17 mouse cellular contexts compared by ENCODE assay signal in the genomic region with DNA sequence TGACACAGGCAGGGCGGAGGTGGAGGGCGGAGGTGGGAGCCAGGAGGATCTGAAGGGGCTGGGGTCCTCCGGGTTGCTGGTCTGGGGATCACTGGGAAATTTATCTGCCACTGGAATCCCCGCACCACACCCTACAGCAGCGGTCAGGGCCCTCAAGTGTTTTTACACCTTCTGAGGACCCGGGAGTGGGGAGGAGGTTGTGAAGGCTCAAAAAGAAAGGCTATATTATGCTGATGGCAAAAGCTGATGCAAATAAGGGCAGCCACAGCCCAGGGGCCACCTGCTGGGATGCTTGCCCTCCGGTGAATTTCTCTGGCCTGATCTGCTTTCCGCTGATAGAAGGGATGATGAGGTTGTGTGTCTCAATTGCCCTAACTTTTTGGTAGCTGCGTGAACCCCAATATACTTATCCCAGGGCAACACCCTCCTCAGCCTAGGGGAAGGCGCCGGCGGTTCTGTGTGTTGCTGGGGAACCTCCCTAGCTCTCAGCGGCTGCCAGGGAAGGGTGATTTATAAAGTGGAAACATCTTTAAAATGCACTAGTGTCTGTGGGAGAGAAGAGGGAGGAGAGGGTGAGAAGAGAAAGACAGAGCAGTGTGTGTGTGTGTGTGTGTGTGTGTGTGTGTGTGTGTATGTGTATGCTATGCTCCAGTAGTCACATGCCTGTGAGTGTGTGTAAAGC. TPM values are rescaled to one million over a fixed set of nuclear protein-coding genes. Genes with fewer than 3 reads are reported as not detected.
DNase-seq lines count a peak whose midpoint lies in the region; ATAC-seq and TF ChIP-seq lines count a peak whose summit lies in the region.
"Had no signal": no experiment of that assay in that cellular context is flagged by ENCODE, and none has a peak within 500 bp of the region (broad histone marks: within the 10 kb centered on the region; RNA-seq: fewer than 3 reads in every experiment).

No protein-coding gene starts in this region.

- WGBS in hindbrain, embryonic 11.5 days = 2% methylated on average over 13 of the region's 13 CpGs
- 0% methylated on average over 13 of the region's 13 CpGs for WGBS in hindbrain, embryonic 12.5 days
- WGBS in lung, adult 2 months = 13% methylated on average over 12 of the region's 13 CpGs

- no peak overlapping the region for H3K4me2 ChIP-seq in hindbrain, embryonic 11.5 days (replicated peaks; ENCODE audit: low read depth, low read length)
- no peak overlapping the region for H3K4me2 ChIP-seq in hindbrain, embryonic 12.5 days (replicated peaks)
- H3K4me2 ChIP-seq: hindbrain, embryonic 15.5 days; liver, embryonic 12.5 days; midbrain, embryonic 12.5 days had no signal

- H3K4me1 ChIP-seq in hindbrain, embryonic 11.5 days (replicated peaks; ENCODE audit: control insufficient read depth, insufficient read depth, low read length) = peaks cover 13% of the 10 kb centered on the region
- peaks cover 23% of the 10 kb centered on the region for H3K4me1 ChIP-seq in hindbrain, embryonic 12.5 days
- H3K4me1 ChIP-seq in lung, adult 2 months (ENCODE audit: control insufficient read depth, insufficient read depth, low read length) = peaks cover 7% of the 10 kb centered on the region

- no peak overlapping the region for H3K4me3 ChIP-seq in hindbrain, embryonic 11.5 days (ENCODE audit: low read depth, low read length)
- H3K4me3 ChIP-seq in hindbrain, embryonic 12.5 days = no peak overlapping the region
- H3K4me3 ChIP-seq in lung, adult 2 months (replicated peaks; ENCODE audit: extremely low read depth, low read depth, low read length) = peak overlapping the region; percentile 36
- H3K4me3 ChIP-seq: hindbrain, embryonic 15.5 days; liver, embryonic 12.5 days; midbrain, embryonic 12.5 days had no signal

- no peaks in the 10 kb centered on the region for H3K9me3 ChIP-seq in hindbrain, embryonic 11.5 days (ENCODE audit: control insufficient read depth, low read length)
- H3K9me3 ChIP-seq in hindbrain, embryonic 12.5 days (replicated peaks) = no peaks in the 10 kb centered on the region
- H3K9me3 ChIP-seq: hindbrain, embryonic 15.5 days; liver, embryonic 12.5 days; midbrain, embryonic 12.5 days had no signal

- no peak for ATAC-seq in hindbrain, embryonic 11.5 days (ENCODE audit: low FRiP score)
- ATAC-seq in hindbrain, embryonic 12.5 days (ENCODE audit: low FRiP score) = no peak
- ATAC-seq: activated CD4-positive, CD25-positive, alpha-beta regulatory T cell, adult 4 months; liver, embryonic 12.5 days had no signal

- no peak overlapping the region for H3K9ac ChIP-seq in hindbrain, embryonic 11.5 days (ENCODE audit: low read depth, low read length)
- no peak overlapping the region for H3K9ac ChIP-seq in hindbrain, embryonic 12.5 days
- H3K9ac ChIP-seq: hindbrain, embryonic 15.5 days; liver, embryonic 12.5 days; midbrain, embryonic 12.5 days had no signal

- H3K27me3 ChIP-seq in hindbrain, embryonic 11.5 days (ENCODE audit: control insufficient read depth, insufficient read depth, low read length) = peaks cover 82% of the 10 kb centered on the region
- H3K27me3 ChIP-seq in hindbrain, embryonic 12.5 days = peaks cover 87% of the 10 kb centered on the region

- TF ChIP-seq POLR2A in brain, embryonic 14.5 days (IDR thresholded peaks at IDR 0.05; ENCODE audit: borderline replicate concordance, extremely low read depth, insufficient read depth, insufficient read length, poor library complexity, severe bottlenecking) = no peak
- 0 out of 2 replicates have a peak, but pooled peaks have one; percentile 20 for TF ChIP-seq POLR2A in lung, adult 2 months (IDR thresholded peaks at IDR 0.05; ENCODE audit: borderline replicate concordance, extremely low read depth, low read depth, low read length)

- H3K36me3 ChIP-seq in hindbrain, embryonic 11.5 days (ENCODE audit: control insufficient read depth, insufficient read depth, low read length) = no peaks in the 10 kb centered on the region
- H3K36me3 ChIP-seq in hindbrain, embryonic 12.5 days = no peaks in the 10 kb centered on the region
- H3K36me3 ChIP-seq: hindbrain, embryonic 15.5 days; liver, embryonic 12.5 days; midbrain, embryonic 12.5 days had no signal

- TF ChIP-seq CTCF in brain, embryonic 14.5 days (IDR thresholded peaks at IDR 0.05; ENCODE audit: borderline replicate concordance, extremely low read depth, insufficient read depth, insufficient read length) = no peak
- TF ChIP-seq CTCF in lung, adult 2 months (IDR thresholded peaks at IDR 0.05; ENCODE audit: insufficient read depth, low read length) = no peak

- peak; percentile 52 for DNase-seq in hindbrain, embryonic 11.5 days (ENCODE audit: low spot score)
- peak; percentile 3 for DNase-seq in brain, embryonic 14.5 days (ENCODE audit: low read depth)
- no peak for DNase-seq in lung, adult 2 months
- DNase-seq in retina, embryonic 14.5 days (ENCODE audit: low spot score) = peak; percentile 30
- no peak for DNase-seq in spleen, postnatal 36 days (ENCODE audit: low spot score in 2 of 2)
- no peak for DNase-seq in spleen, postnatal 4 days (ENCODE audit: low spot score in 2 of 2)
- DNase-seq: kidney, adult 8-10 months; right cerebral cortex, postnatal 14 days had no signal

- no peak overlapping the region for H3K27ac ChIP-seq in hindbrain, embryonic 11.5 days (ENCODE audit: low read depth, low read length)
- H3K27ac ChIP-seq in hindbrain, embryonic 12.5 days = no peak overlapping the region
- H3K27ac ChIP-seq: hindbrain, embryonic 15.5 days; liver, embryonic 12.5 days; midbrain, embryonic 12.5 days had no signal

RNA-seq across cellular contexts. Expression of a gene that starts 4.9 kb away (rescaled TPM):
- 0.08 and 0.13 TPM in 2 replicates for polyA plus RNA-seq in hindbrain, embryonic 11.5 days (2014; fragmentation: Nextera tagmentation; extraction: Ambion mirVana)
- 0.57 and 0.94 TPM in 2 replicates for polyA plus RNA-seq in hindbrain, embryonic 12.5 days (2016; fragmentation: Nextera tagmentation; extraction: Ambion mirVana)
- polyA plus RNA-seq in brain, embryonic 14.5 days (2012; rRNA removed) = 0.33 and 0.42 TPM in 2 replicates
- polyA plus RNA-seq in lung, adult 2 months (2012; rRNA removed) = 79.5 and 80.4 TPM in 2 replicates
- polyA plus RNA-seq: activated CD4-positive, CD25-positive, alpha-beta regulatory T cell, adult 4 months had no signal

RNA-seq across cellular contexts. Expression of a gene that starts 41.0 kb away (rescaled TPM):
- not detected in 2 replicates for polyA plus RNA-seq in hindbrain, embryonic 11.5 days (2014; fragmentation: Nextera tagmentation; extraction: Ambion mirVana)
- not detected in 2 replicates for polyA plus RNA-seq in hindbrain, embryonic 12.5 days (2016; fragmentation: Nextera tagmentation; extraction: Ambion mirVana)
- polyA plus RNA-seq in brain, embryonic 14.5 days (2012; rRNA removed) = not detected in 2 replicates
- not detected in 2 replicates for polyA plus RNA-seq in lung, adult 2 months (2012; rRNA removed)
- polyA plus RNA-seq: frontal cortex, adult 2 months; gonadal fat pad, adult 2 months; hindbrain, embryonic 15.5 days; liver, embryonic 12.5 days; midbrain, embryonic 12.5 days; stomach, embryonic 16.5 days; urinary bladder, adult 2 months had no signal

RNA-seq across cellular contexts. Expression of a gene that starts 58.8 kb away (rescaled TPM):
- polyA plus RNA-seq in hindbrain, embryonic 11.5 days (2014; fragmentation: Nextera tagmentation; extraction: Ambion mirVana) = 2.3 and 3.7 TPM in 2 replicates
- polyA plus RNA-seq in hindbrain, embryonic 12.5 days (2016; fragmentation: Nextera tagmentation; extraction: Ambion mirVana) = 3.8 and 4.9 TPM in 2 replicates
- polyA plus RNA-seq in brain, embryonic 14.5 days (2012; rRNA removed) = 5.9 and 8.9 TPM in 2 replicates
- 257 and 302 TPM in 2 replicates for polyA plus RNA-seq in lung, adult 2 months (2012; rRNA removed)

Comparison
In these comparisons a context has a peak if more than half of its experiments do, and no peak if none do; other contexts are left out.
1. DNase-seq: peak in hindbrain, embryonic 11.5 days (single experiment), brain, embryonic 14.5 days (single experiment) and retina, embryonic 14.5 days (single experiment); none in lung, adult 2 months (single experiment), spleen, postnatal 36 days (0 of 2) and spleen, postnatal 4 days (0 of 2).
2. RNA of a gene that starts 4.9 kb away (polyA plus RNA-seq): 79.5 to 80.4 TPM in lung, adult 2 months; 0.57 to 0.94 TPM in hindbrain, embryonic 12.5 days, 0.33 to 0.42 TPM in brain, embryonic 14.5 days and 0.08 to 0.13 TPM in hindbrain, embryonic 11.5 days; every median in the first group is over 10 times any median in the second.
3. RNA of a gene that starts 58.8 kb away (polyA plus RNA-seq): 257 to 302 TPM in lung, adult 2 months; 5.9 to 8.9 TPM in brain, embryonic 14.5 days, 3.8 to 4.9 TPM in hindbrain, embryonic 12.5 days and 2.3 to 3.7 TPM in hindbrain, embryonic 11.5 days; every median in the first group is over 10 times any median in the second.